Mouse (Mus musculus): ENCODE data around the gene Mpdz. TPM values are rescaled to one million over a fixed set of nuclear protein-coding genes. Genes with fewer than 3 reads are reported as not detected.

Mpdz gene
- polyA plus RNA-seq, 1 experiment = 2.9 TPM

DNA sequence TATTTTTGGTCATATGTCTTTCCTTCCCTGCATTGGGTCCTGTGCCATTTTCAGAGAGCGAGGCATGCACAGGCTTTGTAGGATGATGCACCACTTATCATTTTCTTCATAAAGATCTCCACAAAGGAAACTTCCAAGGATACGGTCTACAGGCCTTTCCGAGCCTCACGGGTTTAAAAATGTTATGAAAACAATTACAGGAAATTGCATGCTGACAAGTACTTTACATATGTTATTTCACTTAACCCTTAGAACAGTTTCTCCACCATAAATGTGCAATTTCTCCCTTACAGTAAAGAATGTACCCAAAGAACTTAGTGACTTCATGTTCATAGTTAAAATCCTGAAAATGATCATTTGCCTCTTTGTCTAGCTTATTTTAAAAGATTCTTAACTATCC, 144.2 kb downstream of the Mpdz start:
- no peak for DNase-seq (ENCODE audit: low read depth, low spot score)
- WGBS = 84% methylated on average over 4 of the region's 4 CpGs

- no peak for DNase-seq (ENCODE audit: low read depth, low spot score)
Observed at GRCm38 (mm10) chr4:81293309-81293708, 149.3 kb downstream of the Mpdz start.

DNA sequence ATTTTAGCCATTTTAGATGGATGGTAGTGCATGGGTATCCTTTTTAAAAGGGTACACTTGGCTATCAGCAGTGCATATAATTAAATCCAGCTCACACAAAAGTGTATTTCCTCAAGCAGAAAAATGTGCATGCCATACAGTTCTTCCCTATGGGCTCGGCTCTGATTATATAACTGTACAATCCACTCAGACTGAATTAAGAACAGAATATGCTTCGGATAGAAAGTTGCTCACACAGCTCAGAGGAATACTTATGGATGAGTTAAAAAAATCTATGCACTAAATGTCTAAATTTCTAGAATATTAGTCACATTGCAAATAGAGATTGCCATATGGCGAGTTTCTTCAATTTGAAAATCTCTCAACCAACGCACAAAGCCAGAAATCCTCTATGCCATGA, 157.1 kb downstream of the Mpdz start:
- DNase-seq (ENCODE audit: low read depth, low spot score) = no peak
- 87% methylated on average over 4 of the region's 4 CpGs for WGBS

DNA sequence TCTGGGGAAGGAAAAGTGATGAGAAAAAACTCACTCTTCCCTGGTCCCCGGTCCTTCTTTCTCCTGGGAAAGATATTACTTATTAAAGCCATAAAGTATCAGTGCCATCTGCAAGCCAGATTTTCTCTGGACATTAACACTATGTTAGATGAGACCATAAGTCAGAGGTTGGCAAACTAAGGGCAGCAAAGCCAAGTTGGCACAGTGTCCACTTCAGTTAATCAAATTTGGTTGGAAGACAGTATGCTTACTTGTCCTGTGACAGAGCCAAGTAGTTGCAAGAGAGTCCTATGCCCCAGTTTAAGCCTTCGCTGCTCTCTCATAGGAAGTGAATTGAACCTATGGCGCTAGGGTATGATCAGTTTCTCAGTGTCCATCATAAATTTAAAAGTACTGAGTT, 159.0 kb downstream of the Mpdz start:
- DNase-seq (ENCODE audit: low read depth, low spot score) = no peak
- WGBS = 88% methylated on average over 3 of the region's 3 CpGs

DNA sequence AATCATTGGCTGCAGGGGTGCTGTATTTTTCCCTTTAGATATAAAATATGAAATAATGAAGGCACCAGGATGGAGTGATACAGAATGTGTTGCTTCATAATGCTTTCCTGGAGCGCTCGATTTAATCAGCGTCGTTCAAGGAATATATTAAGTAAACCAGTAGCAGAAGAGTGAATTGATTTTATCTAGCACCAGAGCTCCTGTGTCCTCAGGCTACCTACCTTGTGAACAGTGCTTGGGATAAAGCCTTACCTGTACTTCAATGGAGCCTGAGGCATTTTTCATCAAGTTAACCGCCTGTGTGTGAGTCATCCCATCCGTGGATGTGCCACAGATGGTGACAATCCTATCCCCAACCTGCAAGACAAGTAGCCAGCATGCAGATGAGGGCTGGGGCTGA, 159.5 kb downstream of the Mpdz start:
- DNase-seq (ENCODE audit: low read depth, low spot score) = no peak
- WGBS = 92% methylated on average over 6 of the region's 6 CpGs

DNA sequence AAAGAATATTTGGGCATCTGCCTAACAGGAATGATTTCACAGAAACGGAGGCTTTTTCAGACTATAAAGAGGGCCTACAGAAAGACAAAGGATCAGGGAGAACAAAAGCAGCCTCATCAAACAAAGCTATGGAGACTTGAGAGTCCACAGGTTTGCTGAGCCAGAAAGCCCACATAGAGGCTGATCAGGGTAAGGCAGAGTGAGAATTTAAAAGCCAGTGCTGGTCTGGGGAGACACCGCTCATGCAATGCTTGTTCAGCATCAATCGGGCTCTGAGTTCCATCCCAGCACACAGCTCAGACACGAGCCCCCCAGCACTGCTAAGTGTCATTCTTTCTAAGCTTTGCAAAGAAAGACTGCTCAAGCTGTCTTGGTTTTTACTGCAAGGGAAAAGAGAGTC, 162.5 kb downstream of the Mpdz start:
- 71% methylated on average over 4 of the region's 4 CpGs for WGBS

GRCm38 (mm10) chr4:81279451-81279850, 163.2 kb downstream of the Mpdz start:
- 74% methylated on average over 5 of the region's 5 CpGs for WGBS
- DNase-seq (ENCODE audit: low read depth, low spot score) = no peak

More for the DNA sequence above, 162.5 kb downstream of the Mpdz start:
- DNase-seq (ENCODE audit: low read depth, low spot score) = no peak

GRCm38 (mm10) chr4:81275957-81276715, 166.5 kb downstream of the Mpdz start:
- 55% methylated on average over 6 of the region's 6 CpGs for WGBS
- no peak for DNase-seq (ENCODE audit: low read depth, low spot score)

- 90% methylated on average over 2 of the region's 2 CpGs for WGBS
- no peak for DNase-seq (ENCODE audit: low read depth, low spot score)
Observed at GRCm38 (mm10) chr4:81273067-81273466, 169.5 kb downstream of the Mpdz start.

DNA sequence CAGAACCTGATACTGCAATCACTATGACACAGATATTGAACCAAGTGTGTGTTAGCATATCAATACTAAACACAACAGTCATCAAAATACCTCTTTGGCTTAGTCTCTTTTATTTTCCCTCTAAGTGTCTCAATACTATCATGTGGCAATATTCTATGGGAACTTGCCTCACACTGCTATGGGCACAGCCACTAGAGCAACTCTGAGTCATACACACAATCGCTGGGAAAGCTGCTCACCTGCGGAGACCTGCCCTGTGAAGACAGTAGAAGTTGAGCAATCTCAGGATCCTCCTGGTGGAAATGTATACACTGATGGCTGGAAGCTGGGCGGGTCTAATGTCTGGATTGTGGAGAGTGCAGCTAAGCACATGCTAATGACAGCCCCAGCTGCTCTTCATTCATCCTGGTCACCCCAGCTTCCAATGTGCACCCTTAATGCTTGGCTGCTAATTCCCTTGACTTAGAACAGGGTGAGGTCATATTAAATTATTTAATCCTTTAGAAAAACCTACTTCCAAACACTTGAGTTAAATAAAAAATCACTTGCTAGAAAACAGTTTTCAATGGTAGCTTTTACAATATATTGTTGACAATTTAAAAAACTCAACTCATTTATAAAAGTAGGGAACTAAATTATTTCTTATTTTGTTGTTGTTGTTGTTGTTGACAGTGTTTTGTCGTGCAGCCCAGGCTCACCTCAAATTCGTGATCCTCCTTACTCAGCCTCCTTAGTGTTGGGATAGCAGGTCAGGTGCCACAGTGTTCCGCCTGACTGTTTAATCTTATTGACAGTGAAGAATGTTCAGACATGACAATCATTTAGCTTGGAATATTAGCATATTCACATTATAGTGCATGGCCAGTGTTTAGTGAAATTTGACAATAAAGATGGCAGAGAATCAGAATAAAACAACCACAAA, 189.5 kb downstream of the Mpdz start:
- WGBS = 54% methylated on average over 6 of the region's 6 CpGs
- DNase-seq (ENCODE audit: low read depth, low spot score) = no peak

- DNase-seq (ENCODE audit: low read depth, low spot score) = no peak
- WGBS = 75% methylated on average over 1 of the region's 1 CpGs
Observed at GRCm38 (mm10) chr4:81252334-81252733, 190.3 kb downstream of the Mpdz start.

DNA sequence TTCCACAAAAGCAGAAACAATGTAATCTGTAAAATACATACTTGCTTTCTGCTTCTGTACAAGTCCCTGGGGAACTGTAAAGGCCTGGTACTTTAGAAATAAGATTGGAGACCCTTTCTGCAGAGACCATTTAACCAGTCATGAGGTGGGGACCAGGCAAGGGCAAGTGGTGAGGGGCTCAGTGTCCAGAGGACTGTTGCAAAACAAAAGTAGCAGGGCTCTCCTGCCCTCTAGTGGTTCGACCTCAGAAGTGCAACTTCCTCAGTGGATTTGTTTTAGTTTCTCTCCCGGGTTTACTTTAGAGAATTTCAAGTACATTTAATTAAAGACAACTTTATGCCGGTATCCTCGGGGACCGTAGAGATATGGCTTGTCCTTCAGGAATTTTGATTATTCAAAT, 190.7 kb downstream of the Mpdz start:
- DNase-seq (ENCODE audit: low read depth, low spot score) = peak; percentile 16
- WGBS = 6% methylated on average over 5 of the region's 5 CpGs

GRCm38 (mm10) chr4:81249245-81249644, 193.4 kb downstream of the Mpdz start:
- no peak for DNase-seq (ENCODE audit: low read depth, low spot score)
- 20% methylated on average over 2 of the region's 2 CpGs for WGBS

GRCm38 (mm10) chr4:81236227-81236626, 206.4 kb downstream of the Mpdz start:
- WGBS = 55% methylated on average over 5 of the region's 5 CpGs

More at GRCm38 (mm10) chr4:81236227-81236626, 206.4 kb downstream of the Mpdz start:
- DNase-seq (ENCODE audit: low read depth, low spot score) = no peak

Measured in large intestine, adult 2 months (tissue).